Mouse (Mus musculus) kidney, postnatal 25 days (tissue): Measurements from ENCODE around the gene Zp3.

Experiments used
- DNase-seq, 2 experiments: peaks; one replicate each; pipeline ENCODE4 v3.0.0; 2021; ENCODE audit warnings: mixed read lengths in 2 of 2

Gene Zp3

DNA sequence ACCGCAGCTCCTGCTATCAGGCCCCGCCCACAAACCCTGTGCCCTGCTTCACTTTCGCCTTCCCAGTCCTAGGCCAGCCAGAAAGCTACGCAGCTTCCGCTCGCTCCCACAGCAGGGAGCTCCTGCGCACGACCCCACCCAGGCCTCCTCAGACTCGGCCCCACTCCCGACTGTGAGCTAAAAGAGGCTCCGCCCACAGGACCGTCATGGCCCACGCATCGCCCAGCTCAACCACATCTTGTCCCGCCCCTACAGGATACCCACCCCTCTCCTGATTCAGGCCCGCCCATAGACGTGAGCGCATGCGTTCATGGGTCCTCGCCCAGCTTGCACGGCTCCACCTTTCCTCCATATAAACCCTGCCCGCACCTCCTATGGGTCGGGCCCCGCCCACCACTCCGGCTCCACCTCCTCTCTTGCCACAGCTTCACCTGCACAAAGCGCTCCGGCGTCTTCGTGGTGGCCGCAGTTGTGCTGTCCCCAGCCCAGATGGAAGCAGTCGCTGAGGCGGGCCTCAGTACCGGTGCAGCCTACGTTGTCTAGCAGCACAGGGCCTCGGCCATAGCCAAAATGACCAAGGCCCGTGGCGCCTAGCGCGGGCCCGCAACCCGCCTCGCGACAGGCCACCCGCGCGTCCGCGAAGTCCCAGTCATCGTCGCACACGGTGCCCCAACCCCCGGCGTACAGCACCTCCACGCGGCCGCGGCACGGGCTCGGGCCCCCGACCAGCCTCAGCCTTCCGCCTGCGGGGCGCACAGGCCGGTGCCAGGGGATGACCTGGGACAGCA is 17.2 kb upstream of the Zp3 start:
- peak; percentile 99 to 100 for DNase-seq

GRCm38 (mm10) chr5:135963280-135963627 is 16.6 kb upstream of the Zp3 start:
- DNase-seq: no peak

DNA sequence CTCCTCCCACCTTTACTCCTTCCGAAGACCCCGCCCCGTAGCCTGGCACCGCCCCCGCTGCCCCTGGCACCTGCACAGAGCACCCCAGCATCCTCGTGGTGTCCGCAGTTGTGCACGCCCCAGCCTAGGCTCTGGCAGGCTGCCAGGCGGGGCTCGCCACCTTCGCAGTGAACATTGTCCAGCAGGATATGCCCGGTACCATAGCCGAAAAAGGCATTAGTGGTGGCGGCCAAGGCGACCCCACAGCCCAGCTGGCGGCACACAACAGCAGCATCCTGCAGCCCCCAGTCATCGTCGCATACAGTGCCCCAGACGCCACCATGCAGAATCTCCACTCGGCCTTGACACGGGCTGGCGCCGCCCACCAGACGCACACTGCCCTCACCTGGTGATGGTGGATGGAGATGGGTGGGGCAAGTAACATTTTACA is 14.4 kb upstream of the Zp3 start:
- peak; percentile 60 to 82 for DNase-seq

DNA sequence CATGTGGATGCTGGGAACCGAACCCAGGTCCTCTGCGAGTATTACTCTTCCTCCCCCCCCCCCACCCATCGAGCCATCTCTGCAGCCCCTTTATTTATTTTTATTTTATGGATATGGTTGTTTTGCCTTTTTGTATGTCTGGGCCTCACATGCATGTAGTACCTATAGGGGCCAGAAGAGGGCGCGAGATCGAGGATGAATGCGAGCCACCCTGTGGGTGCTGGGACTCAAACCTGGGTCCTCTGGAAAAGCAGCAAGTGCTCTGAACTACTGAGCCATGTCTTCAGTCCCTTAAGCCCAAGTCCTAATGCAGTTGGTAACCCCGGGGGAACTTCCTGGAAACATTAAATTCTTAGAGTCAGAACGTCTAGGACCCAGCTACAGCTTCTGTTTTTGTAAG is 13.0 kb upstream of the Zp3 start:
- DNase-seq: peak in 1 of 2 experiments; percentile 17

DNA sequence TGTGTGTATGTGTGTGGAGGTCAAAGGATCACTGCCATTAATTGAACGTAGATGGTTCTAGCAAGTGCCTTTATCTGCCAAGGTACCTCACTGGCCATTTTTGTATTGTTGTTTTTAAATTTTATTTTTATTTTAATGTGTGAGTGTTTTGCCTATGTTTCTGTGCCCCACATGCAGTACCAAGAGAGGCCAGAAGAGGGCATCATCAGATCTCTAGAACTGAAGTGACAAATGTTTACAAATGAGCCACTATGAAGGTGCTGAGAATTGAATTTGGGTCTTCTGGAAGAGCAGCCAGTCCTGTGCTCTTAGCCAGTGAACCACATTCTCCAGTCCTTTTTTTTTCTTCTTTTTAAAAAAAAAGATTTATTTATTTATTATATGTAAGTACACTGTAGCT is 11.1 kb upstream of the Zp3 start:
- DNase-seq: peak in 1 of 2 experiments; percentile 77

DNA sequence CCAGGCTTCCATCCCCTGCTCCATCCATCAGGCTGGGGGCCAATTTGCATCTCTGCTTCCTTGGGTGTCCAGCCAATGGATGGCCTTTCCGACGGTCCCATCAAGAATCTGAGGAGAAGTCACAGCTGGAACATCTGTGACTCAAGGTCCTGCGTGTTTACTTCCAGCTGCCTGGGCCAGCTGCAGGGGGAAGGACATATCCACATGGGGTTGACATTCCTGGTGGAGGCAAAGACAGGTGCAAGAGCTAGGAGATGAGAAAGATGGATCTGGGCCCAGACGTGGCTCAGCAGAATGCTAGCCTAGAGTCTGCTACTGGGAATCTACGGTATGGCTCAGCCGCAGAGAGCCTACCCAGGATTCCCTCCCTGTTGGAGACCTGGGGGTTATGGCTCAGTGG is 9.7 kb upstream of the Zp3 start:
- no peak for DNase-seq

DNA sequence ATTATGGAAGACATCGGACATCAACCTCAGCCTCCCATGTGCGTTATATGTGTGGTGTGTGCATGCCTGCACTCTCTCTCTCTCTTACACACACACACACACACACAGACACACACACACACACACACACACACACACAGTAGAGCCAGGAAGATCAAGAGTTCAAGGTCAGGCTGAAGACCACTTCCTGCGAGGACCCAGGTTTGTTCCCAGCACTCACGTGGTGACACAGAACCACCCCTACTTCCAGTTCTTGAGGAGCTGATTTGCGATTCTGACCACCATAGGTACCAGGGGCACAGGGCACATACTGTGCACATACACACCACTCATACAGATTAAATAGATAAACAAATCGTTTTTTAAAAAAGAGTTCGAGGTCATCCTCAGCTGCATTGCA is 8.0 kb upstream of the Zp3 start:
- DNase-seq: no peak

DNA sequence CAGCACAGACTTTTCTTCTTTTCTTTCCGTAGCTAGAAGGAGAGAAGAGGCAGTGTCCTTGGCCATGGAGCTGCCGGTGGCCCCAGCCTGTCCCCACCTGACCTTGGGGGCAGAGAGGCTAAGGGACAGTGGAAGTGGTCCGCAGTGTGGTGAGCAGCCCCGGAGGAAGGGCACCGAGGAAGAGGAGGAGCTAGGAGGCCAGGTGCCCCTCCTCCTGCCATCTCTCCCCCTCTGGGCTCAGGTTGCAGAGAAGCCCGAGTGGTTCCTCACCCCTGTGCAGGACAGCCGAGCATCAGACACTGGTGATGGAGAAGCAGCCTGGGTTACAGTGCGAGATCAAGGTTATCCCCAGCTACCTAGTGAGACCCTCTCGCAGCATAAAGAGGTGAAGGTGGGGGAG is 5.5 kb upstream of the Zp3 start, which contains the start of gene Ssc4d:
TSS of gene Ssc4d (minus strand) at position 167 of the 400 bp plus-strand sequence.
- DNase-seq: no peak

GRCm38 (mm10) chr5:135975893-135976668 is 3.8 kb upstream of the Zp3 start:
- no peak for DNase-seq

- no peak for DNase-seq
Observed at GRCm38 (mm10) chr5:135979381-135979780, 518 bp upstream of the Zp3 start.

DNA sequence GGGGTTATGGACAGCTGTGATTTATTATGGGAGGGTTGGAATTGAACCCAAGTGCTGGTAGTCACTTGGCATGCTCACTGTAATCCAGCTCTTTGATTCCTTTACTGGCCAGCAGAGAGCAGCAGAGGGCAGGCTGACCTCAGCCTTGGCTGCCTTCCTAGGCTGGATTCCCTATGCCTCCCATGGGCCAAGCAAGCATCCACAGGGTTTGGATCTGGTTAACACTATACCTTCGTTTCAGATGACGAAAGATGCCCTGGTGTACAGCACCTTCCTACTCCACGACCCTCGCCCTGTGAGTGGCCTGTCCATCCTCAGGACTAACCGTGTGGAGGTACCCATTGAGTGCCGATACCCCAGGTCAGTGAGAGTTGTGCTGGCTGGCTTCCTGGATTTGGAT is 2.5 kb downstream of the Zp3 start:
- peak; percentile 62 to 71 for DNase-seq

- DNase-seq: no peak
Observed at GRCm38 (mm10) chr5:135984546-135985044, 4.7 kb downstream of the Zp3 start.

GRCm38 (mm10) chr5:135987248-135987647 is 7.3 kb downstream of the Zp3 start:
- DNase-seq: no peak

DNA sequence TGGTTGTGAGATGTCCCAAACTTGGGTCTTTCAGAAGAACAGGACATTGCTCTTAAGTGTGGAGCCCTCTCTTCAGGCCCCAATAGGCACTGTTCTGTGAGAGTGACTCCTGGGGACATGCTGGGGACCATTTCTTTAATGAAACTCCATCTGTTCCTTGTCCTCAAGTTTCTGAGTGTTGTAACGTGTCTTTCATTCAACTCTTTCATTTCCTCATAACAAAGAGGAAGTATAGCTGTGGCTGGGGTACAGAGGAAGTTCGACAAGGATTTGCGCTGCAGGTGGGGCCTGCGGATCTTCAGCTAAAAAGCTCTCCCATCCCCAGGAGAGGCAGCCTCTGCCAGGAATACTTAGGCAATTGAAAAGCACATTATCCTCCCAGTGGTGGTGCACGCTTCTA is 10.7 kb downstream of the Zp3 start:
- no peak for DNase-seq

- DNase-seq: peak; percentile 36 to 50
Observed at GRCm38 (mm10) chr5:135993381-135993965, 13.6 kb downstream of the Zp3 start.

GRCm38 (mm10) chr5:135994335-135994724 is 14.4 kb downstream of the Zp3 start:
- DNase-seq: no peak

DNA sequence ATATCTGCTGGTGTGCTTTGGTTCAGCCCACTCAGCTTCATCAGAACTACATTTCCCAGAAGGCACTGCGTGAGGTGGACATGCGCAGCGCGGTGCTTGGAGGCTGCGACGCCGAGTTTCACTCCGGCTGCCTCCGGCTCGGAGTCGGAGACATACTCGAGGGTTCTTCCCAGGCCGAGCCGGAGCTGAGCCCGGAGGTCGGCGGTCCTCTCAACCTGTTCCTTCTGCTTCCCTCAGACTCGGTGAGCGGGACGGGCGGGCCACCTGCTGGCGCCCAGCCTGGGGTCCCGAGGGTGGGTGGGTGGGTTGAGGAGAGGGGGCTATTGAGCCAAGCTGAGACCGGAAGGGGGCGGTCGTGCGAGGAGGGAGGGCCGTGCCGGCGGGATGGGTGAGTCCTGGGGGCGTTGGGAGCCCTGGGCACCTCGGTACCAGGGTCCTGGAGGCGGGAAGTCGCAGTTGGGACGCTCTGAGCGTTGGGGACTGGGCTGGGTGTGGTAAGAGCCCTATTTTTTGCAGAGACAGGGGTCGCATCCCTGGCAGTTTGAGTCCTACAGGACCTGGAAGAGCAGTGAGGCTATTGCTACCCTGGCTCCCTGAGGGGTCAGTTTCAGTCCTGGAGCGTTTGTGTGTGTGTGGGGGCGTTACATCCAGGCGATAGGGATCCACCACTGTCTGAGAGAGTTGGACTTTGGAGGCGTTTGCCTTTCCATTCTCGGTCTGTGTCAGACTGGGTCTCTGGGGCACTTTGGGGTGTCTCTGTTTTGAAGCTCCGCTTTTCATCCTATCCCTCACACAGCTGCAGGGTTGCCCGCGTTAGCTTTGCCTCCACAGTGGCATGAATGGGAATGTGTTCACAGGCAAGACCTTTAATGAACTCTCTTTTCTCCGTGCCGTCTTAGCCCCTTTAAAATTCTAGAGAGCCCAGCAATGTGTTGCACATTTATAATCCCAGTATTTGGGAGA is 15.1 kb downstream of the Zp3 start, which contains the start of gene Dtx2:
TSS of gene Dtx2 (plus strand) at position 76 of the 963 bp plus-strand sequence.
- peak; percentile 92 to 93 for DNase-seq

GRCm38 (mm10) chr5:135996162-135996561 is 16.3 kb downstream of the Zp3 start:
- DNase-seq: no peak

GRCm38 (mm10) chr5:136001222-136001621 is 21.3 kb downstream of the Zp3 start:
- DNase-seq: no peak

- DNase-seq: no peak
Observed at GRCm38 (mm10) chr5:136002325-136002724, 22.4 kb downstream of the Zp3 start.

- no peak for DNase-seq
Observed at GRCm38 (mm10) chr5:136002751-136003151, 22.9 kb downstream of the Zp3 start.

DNA sequence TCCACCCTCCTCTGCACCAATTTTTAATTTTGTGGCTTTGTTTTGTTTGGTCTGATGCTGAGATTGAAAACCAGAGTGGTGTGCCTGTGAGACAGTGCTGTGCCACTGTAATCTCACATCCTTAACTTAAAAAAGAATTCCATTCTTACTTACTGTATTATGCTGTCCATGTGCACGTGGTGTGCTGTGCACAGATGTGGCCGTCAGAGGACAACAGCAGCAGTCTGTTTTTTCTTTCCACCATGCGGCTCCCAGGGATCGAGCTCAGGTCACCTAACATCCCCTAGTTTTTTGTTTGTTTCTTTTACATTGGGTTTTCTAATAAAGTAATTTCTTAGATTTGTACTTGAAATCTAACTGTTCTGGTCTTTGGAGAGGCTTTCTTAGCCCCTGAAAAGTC is 24.6 kb downstream of the Zp3 start:
- no peak for DNase-seq
